Mouse (Mus musculus) adrenal gland, adult 2 months (tissue): Measurements from ENCODE around the gene Abcb10. TPM values are rescaled to one million over a fixed set of nuclear protein-coding genes. Genes with fewer than 3 reads are reported as not detected.
A peak's percentile ranks its signal among the peaks of the same experiment; 100 is the strongest.
"Not testable (repeated sequence)": the region's sequence is repeated elsewhere in the genome, so short reads cannot be mapped to it uniquely, and the experiment has no call there.

ENCODE experiments used
- DNase-seq: peaks from one replicate; pipeline ENCODE4 v3.0.0; 2021
- polyA plus RNA-seq: library from polyadenylated mRNA; depleted of rRNA; stranded (reverse); fragments of >200 nt; gene quantifications from 2 replicates; pipeline ENCODE4 v1.2.3, GENCODE M21; 2012
- total RNA-seq, 2 experiments: library from RNA; stranded (reverse); gene quantifications; 2 replicates each; pipeline ENCODE4 v1.2.3; 2021

Abcb10 gene
- total and polyA plus RNA-seq, 3 experiments, result 9.3 to 15.7 (median 14.7) TPM

- no peak for DNase-seq
These were observed 1.2 kb downstream of the Abcb10 start for GRCm38 (mm10) chr8:123981674-123982073.

GRCm38 (mm10) chr8:123980239-123980638, 2.7 kb downstream of the Abcb10 start:
- no peak for DNase-seq

- DNase-seq, result no peak
These were observed 4.0 kb downstream of the Abcb10 start for GRCm38 (mm10) chr8:123978926-123979325.

- DNase-seq, result peak; percentile 26
These were observed 4.6 kb downstream of the Abcb10 start for GRCm38 (mm10) chr8:123978166-123978838.

- no peak for DNase-seq
These were observed 5.4 kb downstream of the Abcb10 start for GRCm38 (mm10) chr8:123977499-123977898.

- no peak for DNase-seq
These were observed 9.4 kb downstream of the Abcb10 start for GRCm38 (mm10) chr8:123973495-123973894.

GRCm38 (mm10) chr8:123966896-123967295, 16.0 kb downstream of the Abcb10 start:
- no peak for DNase-seq

GRCm38 (mm10) chr8:123961371-123961770, 21.6 kb downstream of the Abcb10 start:
- DNase-seq, result no peak

GRCm38 (mm10) chr8:123960556-123960955, 22.4 kb downstream of the Abcb10 start:
- DNase-seq, result not testable (repeated sequence)

- peak; percentile 67 for DNase-seq
These were observed 22.9 kb downstream of the Abcb10 start for GRCm38 (mm10) chr8:123960056-123960455.

GRCm38 (mm10) chr8:123959473-123959872, 23.4 kb downstream of the Abcb10 start:
- DNase-seq, result no peak

GRCm38 (mm10) chr8:123958130-123958529, 24.8 kb downstream of the Abcb10 start:
- no peak for DNase-seq

- no peak for DNase-seq
These were observed 28.7 kb downstream of the Abcb10 start for GRCm38 (mm10) chr8:123954246-123954645.

- DNase-seq, result no peak
These were observed 29.2 kb downstream of the Abcb10 start for GRCm38 (mm10) chr8:123953686-123954085.

- DNase-seq, result peak; percentile 60
These were observed 32.7 kb downstream of the Abcb10 start for GRCm38 (mm10) chr8:123950077-123950802.

- no peak for DNase-seq
These were observed 33.3 kb downstream of the Abcb10 start for GRCm38 (mm10) chr8:123949686-123949986.

GRCm38 (mm10) chr8:123948942-123949685, 33.8 kb downstream of the Abcb10 start, which contains the start of gene Nup133:
Gene Nup133, minus strand, starts transcription at chr8:123949265.
- DNase-seq, result peak; percentile 99

- no peak for DNase-seq
These were observed 53.9 kb downstream of the Abcb10 start for GRCm38 (mm10) chr8:123929026-123929425.

GRCm38 (mm10) chr8:123925671-123926070, 57.3 kb downstream of the Abcb10 start:
- no peak for DNase-seq

GRCm38 (mm10) chr8:123924719-123925118, 58.2 kb downstream of the Abcb10 start:
- DNase-seq, result peak; percentile 78

GRCm38 (mm10) chr8:123914635-123915034, 68.3 kb downstream of the Abcb10 start:
- DNase-seq, result no peak

- DNase-seq, result no peak
These were observed 70.7 kb downstream of the Abcb10 start for GRCm38 (mm10) chr8:123912265-123912664.

- DNase-seq, result no peak
These were observed 75.3 kb downstream of the Abcb10 start for GRCm38 (mm10) chr8:123907604-123908003.
